ENCODE assay signal across 8 mouse cellular contexts in genomic region chr7:63938914-63939396, GRCm38 (mm10). TPM values are rescaled to one million over a fixed set of nuclear protein-coding genes. Genes with fewer than 3 reads are reported as not detected.
A peak's percentile ranks its signal among the peaks of the same experiment; 100 is the strongest.
DNase-seq lines count a peak whose midpoint lies in the region; ATAC-seq lines count a peak whose summit lies in the region.

Gene Klf13 (minus strand): TSS chr7:63938915.

- peak; percentile 99 for DNase-seq in adrenal gland, adult (ENCODE audit: inconsistent age in 2 of 2, low spot score in 1 of 2)
- peak; percentile 99 for DNase-seq in embryo, embryonic 10.5 days (ENCODE audit: low spot score)
- DNase-seq in gastrocnemius, postnatal 14 days, result peak; percentile 97
- DNase-seq in left cerebral cortex, postnatal 10 days (ENCODE audit: extremely low spot score in 1 of 2, low spot score in 2 of 2), result peak; percentile 97 to 98
- DNase-seq in right cerebral cortex, postnatal 25 days, result peak; percentile 98
- peak; percentile 95 to 97 for DNase-seq in urinary bladder, postnatal 4 days (ENCODE audit: low spot score in 2 of 2)

- intact Hi-C loops in gastrocnemius, postnatal 14 days (cut with DNase I; ENCODE audit: low total_unique reads), result no loop called here
- intact Hi-C loops in left cerebral cortex, postnatal 10 days (cut with DNase I), result loop anchor here (5.0 to 10.0 kb wide), 5 partner anchors 42 to 216 kb away; partner anchors contain the start of gene Trpm1

- ATAC-seq in inflammation-experienced regulatory T-cells, adult 6 months, result peak; percentile 67
- ATAC-seq in megakaryocyte-erythroid progenitor cell, adult 5-6 weeks (replicated peaks; ENCODE audit: low FRiP score, low TSS enrichment, poor library complexity, severe bottlenecking), result peak; percentile 72

RNA-seq across cellular contexts. Expression of gene Klf13, which starts in this region (rescaled TPM):
- 10 to 100 TPM; 42.5 to 65.2 TPM for total RNA-seq in gastrocnemius, postnatal 14 days (2021)
- 100 to 1,000 TPM; 125 to 194 (median 163) TPM for polyA plus RNA-seq in inflammation-experienced regulatory T-cells, adult 6 months (2017; shearing (Covaris generic))
- 100 to 1,000 TPM; 148 to 154 TPM for total RNA-seq in left cerebral cortex, postnatal 10 days (2021)
- total RNA-seq in megakaryocyte-erythroid progenitor cell, adult 5-6 weeks (2014; fragmentation: Nextera tagmentation), result 36.6 and 56.3 TPM in 2 replicates
- 14.7 and 17.3 TPM in 2 replicates for total RNA-seq in megakaryocyte-erythroid progenitor cell, adult 5-6 weeks (2017)

Comparison
In these comparisons a context has a peak if more than half of its experiments do, and no peak if none do; other contexts are left out.
1. Peak in every context shown above with its lines: DNase-seq and ATAC-seq.